Mouse (Mus musculus): ENCODE data around the gene Nf2. TPM values are rescaled to one million over a fixed set of nuclear protein-coding genes. Genes with fewer than 3 reads are reported as not detected.
"Not testable (repeated sequence)": the region's sequence is repeated elsewhere in the genome, so short reads cannot be mapped to it uniquely, and the experiment has no call there.

Nf2 gene
- polyA plus RNA-seq, 1 experiment from 2014 or later, result 29.5 TPM

- no peak for ATAC-seq
- WGBS (ENCODE audit: insufficient replicate concordance), result 87% methylated on average over 6 of the region's 6 CpGs
Measured at GRCm38 (mm10) chr11:4806031-4806715, 43.2 kb downstream of the Nf2 start.

GRCm38 (mm10) chr11:4804921-4805562, 44.3 kb downstream of the Nf2 start:
- H3K36me3 ChIP-seq, result peaks cover 59% of the 10 kb centered on the region
- no peak overlapping the region for H3K4me3 ChIP-seq
- H3K27ac ChIP-seq, result no peak overlapping the region
- peaks cover 18% of the 10 kb centered on the region for H3K4me1 ChIP-seq
- WGBS (ENCODE audit: insufficient replicate concordance), result 78% methylated on average over 6 of the region's 6 CpGs
- H3K9ac ChIP-seq, result no peak overlapping the region
- H3K4me2 ChIP-seq, result no peak overlapping the region
- ATAC-seq, result no peak
- H3K9me3 ChIP-seq (replicated peaks), result no peaks in the 10 kb centered on the region
- no peaks in the 10 kb centered on the region for H3K27me3 ChIP-seq (replicated peaks)

More at GRCm38 (mm10) chr11:4806031-4806715, 43.2 kb downstream of the Nf2 start:
- H3K9me3 ChIP-seq (replicated peaks), result no peaks in the 10 kb centered on the region
- no peak overlapping the region for H3K9ac ChIP-seq
- peaks cover 55% of the 10 kb centered on the region for H3K36me3 ChIP-seq
- H3K27me3 ChIP-seq (replicated peaks), result no peaks in the 10 kb centered on the region
- H3K27ac ChIP-seq, result no peak overlapping the region
- H3K4me3 ChIP-seq, result no peak overlapping the region
- H3K4me2 ChIP-seq, result no peak overlapping the region
- peaks cover 18% of the 10 kb centered on the region for H3K4me1 ChIP-seq

GRCm38 (mm10) chr11:4803951-4804350, 45.4 kb downstream of the Nf2 start:
- Histone ChIP-seq H3K4me3 (no peak overlapping the region), H3K9ac (no peak overlapping the region), H3K27ac (no peak overlapping the region), H3K27me3 (replicated peaks) (no peaks in the 10 kb centered on the region), H3K4me1 (peaks cover 18% of the 10 kb centered on the region), H3K36me3 (peaks cover 66% of the 10 kb centered on the region), H3K4me2 (no peak overlapping the region), H3K9me3 (replicated peaks) (no peaks in the 10 kb centered on the region)
- ATAC-seq, result peak; percentile 64
- WGBS (ENCODE audit: insufficient replicate concordance), result 46% methylated on average over 7 of the region's 7 CpGs

GRCm38 (mm10) chr11:4803426-4803825, 45.9 kb downstream of the Nf2 start:
- ATAC-seq, result no peak
- Histone ChIP-seq H3K27ac (no peak overlapping the region), H3K36me3 (peaks cover 66% of the 10 kb centered on the region), H3K4me2 (no peak overlapping the region), H3K4me1 (peaks cover 18% of the 10 kb centered on the region), H3K4me3 (no peak overlapping the region), H3K9me3 (replicated peaks) (no peaks in the 10 kb centered on the region), H3K9ac (no peak overlapping the region), H3K27me3 (replicated peaks) (no peaks in the 10 kb centered on the region)
- 70% methylated on average over 7 of the region's 7 CpGs for WGBS (ENCODE audit: insufficient replicate concordance)

- Histone ChIP-seq H3K4me1 (peaks cover 18% of the 10 kb centered on the region), H3K9ac (no peak overlapping the region), H3K27me3 (replicated peaks) (no peaks in the 10 kb centered on the region), H3K9me3 (replicated peaks) (no peaks in the 10 kb centered on the region), H3K36me3 (peaks cover 68% of the 10 kb centered on the region), H3K4me3 (no peak overlapping the region), H3K27ac (no peak overlapping the region), H3K4me2 (no peak overlapping the region)
- ATAC-seq, result no peak
- 90% methylated on average over 9 of the region's 9 CpGs for WGBS (ENCODE audit: insufficient replicate concordance)
Measured at GRCm38 (mm10) chr11:4803008-4803407, 46.3 kb downstream of the Nf2 start.

- H3K4me3 ChIP-seq; H3K4me2 ChIP-seq; H3K9ac ChIP-seq; H3K27me3 ChIP-seq (replicated peaks); H3K27ac ChIP-seq; H3K9me3 ChIP-seq (replicated peaks); ATAC-seq: not testable (repeated sequence)
- H3K36me3 ChIP-seq, result peaks cover 70% of the 10 kb centered on the region
- H3K4me1 ChIP-seq, result peaks cover 18% of the 10 kb centered on the region
- 82% methylated on average over 2 of the region's 2 CpGs for WGBS (ENCODE audit: insufficient replicate concordance)
Measured at GRCm38 (mm10) chr11:4802401-4802800, 46.9 kb downstream of the Nf2 start.

GRCm38 (mm10) chr11:4800654-4801053, 48.7 kb downstream of the Nf2 start:
- Histone ChIP-seq H3K4me2 (no peak overlapping the region), H3K27me3 (replicated peaks) (no peaks in the 10 kb centered on the region), H3K36me3 (peaks cover 66% of the 10 kb centered on the region), H3K9ac (no peak overlapping the region), H3K4me3 (no peak overlapping the region), H3K4me1 (peaks cover 18% of the 10 kb centered on the region), H3K9me3 (replicated peaks) (no peaks in the 10 kb centered on the region), H3K27ac (no peak overlapping the region)
- ATAC-seq, result no peak
- WGBS (ENCODE audit: insufficient replicate concordance), result 62% methylated on average over 4 of the region's 4 CpGs

GRCm38 (mm10) chr11:4793006-4793405, 56.3 kb downstream of the Nf2 start:
- Histone ChIP-seq H3K27ac (no peak overlapping the region), H3K9ac (no peak overlapping the region), H3K4me3 (no peak overlapping the region), H3K4me1 (no peaks in the 10 kb centered on the region), H3K36me3 (peaks cover 78% of the 10 kb centered on the region), H3K9me3 (replicated peaks) (no peaks in the 10 kb centered on the region), H3K4me2 (no peak overlapping the region), H3K27me3 (replicated peaks) (no peaks in the 10 kb centered on the region)
- 72% methylated on average over 3 of the region's 3 CpGs for WGBS (ENCODE audit: insufficient replicate concordance)
- no peak for ATAC-seq

- Histone ChIP-seq H3K9me3 (replicated peaks) (no peaks in the 10 kb centered on the region), H3K27me3 (replicated peaks) (no peaks in the 10 kb centered on the region), H3K4me1 (no peaks in the 10 kb centered on the region), H3K36me3 (peaks cover 78% of the 10 kb centered on the region), H3K9ac (no peak overlapping the region), H3K4me2 (no peak overlapping the region), H3K4me3 (no peak overlapping the region), H3K27ac (no peak overlapping the region)
- 88% methylated on average over 6 of the region's 6 CpGs for WGBS (ENCODE audit: insufficient replicate concordance)
- ATAC-seq, result no peak
Measured at GRCm38 (mm10) chr11:4791549-4791948, 57.8 kb downstream of the Nf2 start.

- Histone ChIP-seq H3K9me3 (replicated peaks) (no peaks in the 10 kb centered on the region), H3K9ac (no peak overlapping the region), H3K4me3 (no peak overlapping the region), H3K4me2 (no peak overlapping the region), H3K36me3 (peaks cover 89% of the 10 kb centered on the region), H3K27me3 (replicated peaks) (no peaks in the 10 kb centered on the region), H3K4me1 (no peaks in the 10 kb centered on the region), H3K27ac (no peak overlapping the region)
- no peak for ATAC-seq
- 87% methylated on average over 5 of the region's 5 CpGs for WGBS (ENCODE audit: insufficient replicate concordance)
Measured at GRCm38 (mm10) chr11:4789691-4790090, 59.6 kb downstream of the Nf2 start.

- ATAC-seq, result no peak
- WGBS (ENCODE audit: insufficient replicate concordance), result 58% methylated on average over 5 of the region's 5 CpGs
- peaks cover 83% of the 10 kb centered on the region for H3K36me3 ChIP-seq
- no peaks in the 10 kb centered on the region for H3K9me3 ChIP-seq (replicated peaks)
- H3K27ac ChIP-seq, result no peak overlapping the region
- H3K27me3 ChIP-seq (replicated peaks), result no peaks in the 10 kb centered on the region
- H3K4me2 ChIP-seq, result no peak overlapping the region
- H3K9ac ChIP-seq, result no peak overlapping the region
- no peak overlapping the region for H3K4me3 ChIP-seq
- no peaks in the 10 kb centered on the region; the same call in 1 of the 2 replicates for H3K4me1 ChIP-seq
Measured at GRCm38 (mm10) chr11:4784629-4785142, 64.7 kb downstream of the Nf2 start.

GRCm38 (mm10) chr11:4783116-4783515, 66.2 kb downstream of the Nf2 start:
- Histone ChIP-seq H3K27me3 (replicated peaks) (no peaks in the 10 kb centered on the region), H3K36me3 (peaks cover 83% of the 10 kb centered on the region), H3K4me3 (no peak overlapping the region), H3K4me2 (no peak overlapping the region), H3K27ac (no peak overlapping the region), H3K4me1 (no peaks in the 10 kb centered on the region; the same call in 1 of the 2 replicates), H3K9ac (no peak overlapping the region), H3K9me3 (replicated peaks) (no peaks in the 10 kb centered on the region)
- ATAC-seq, result no peak
- 79% methylated on average over 3 of the region's 3 CpGs for WGBS (ENCODE audit: insufficient replicate concordance)
